Mouse (Mus musculus) kidney, adult 8-10 months (tissue): ENCODE results near the gene Tbc1d22b.
"Not testable (repeated sequence)": the region's sequence is repeated elsewhere in the genome, so short reads cannot be mapped to it uniquely, and the experiment has no call there.

ENCODE experiments used
- DNase-seq, 2 experiments: peaks; one replicate each; pipeline ENCODE4 v3.0.0; 2022

Tbc1d22b gene

GRCm38 (mm10) chr17:29599051-29599450, 49.5 kb downstream of the Tbc1d22b start:
- no peak for DNase-seq

- DNase-seq, result peak; percentile 51 to 64
Observed at GRCm38 (mm10) chr17:29599537-29599936, 50.0 kb downstream of the Tbc1d22b start.

GRCm38 (mm10) chr17:29601391-29601790, 51.8 kb downstream of the Tbc1d22b start:
- DNase-seq, result no peak

GRCm38 (mm10) chr17:29603283-29603682, 53.7 kb downstream of the Tbc1d22b start:
- peak; percentile 44 to 74 for DNase-seq

- not testable (repeated sequence) for DNase-seq
Observed at GRCm38 (mm10) chr17:29613453-29613852, 63.9 kb downstream of the Tbc1d22b start.

- peak; percentile 92 to 93 for DNase-seq
Observed at GRCm38 (mm10) chr17:29614115-29615023, 64.8 kb downstream of the Tbc1d22b start, which contains the start of the genes Rnf8 and Gm28043. Rnf8 (plus strand) TSS chr17:29614790. Gm28043 (plus strand) TSS chr17:29614876.

GRCm38 (mm10) chr17:29615024-29615551, 65.5 kb downstream of the Tbc1d22b start:
- DNase-seq, result no peak

GRCm38 (mm10) chr17:29615616-29616015, 66.0 kb downstream of the Tbc1d22b start:
- DNase-seq, result no peak

GRCm38 (mm10) chr17:29619231-29619630, 69.6 kb downstream of the Tbc1d22b start:
- DNase-seq, result no peak

GRCm38 (mm10) chr17:29623488-29623887, 73.9 kb downstream of the Tbc1d22b start:
- DNase-seq, result no peak

- DNase-seq, result no peak
Observed at GRCm38 (mm10) chr17:29627285-29627684, 77.7 kb downstream of the Tbc1d22b start.

GRCm38 (mm10) chr17:29628946-29629345, 79.4 kb downstream of the Tbc1d22b start:
- DNase-seq, result no peak

GRCm38 (mm10) chr17:29629620-29630019, 80.0 kb downstream of the Tbc1d22b start:
- no peak for DNase-seq

- DNase-seq, result no peak
Observed at GRCm38 (mm10) chr17:29632312-29632711, 82.7 kb downstream of the Tbc1d22b start.

GRCm38 (mm10) chr17:29635492-29635891, 85.9 kb downstream of the Tbc1d22b start:
- no peak for DNase-seq

GRCm38 (mm10) chr17:29636118-29636517, 86.5 kb downstream of the Tbc1d22b start:
- DNase-seq, result peak in 1 of 2 experiments; percentile 24

GRCm38 (mm10) chr17:29637377-29637776, 87.8 kb downstream of the Tbc1d22b start:
- no peak for DNase-seq

- DNase-seq, result no peak
Observed at GRCm38 (mm10) chr17:29637895-29638294, 88.3 kb downstream of the Tbc1d22b start.

GRCm38 (mm10) chr17:29640971-29641370, 91.4 kb downstream of the Tbc1d22b start:
- DNase-seq, result no peak

- no peak for DNase-seq
Observed at GRCm38 (mm10) chr17:29642219-29642618, 92.6 kb downstream of the Tbc1d22b start.
